Mouse (Mus musculus): ENCODE measurements around the gene Ube2j1.

DNA sequence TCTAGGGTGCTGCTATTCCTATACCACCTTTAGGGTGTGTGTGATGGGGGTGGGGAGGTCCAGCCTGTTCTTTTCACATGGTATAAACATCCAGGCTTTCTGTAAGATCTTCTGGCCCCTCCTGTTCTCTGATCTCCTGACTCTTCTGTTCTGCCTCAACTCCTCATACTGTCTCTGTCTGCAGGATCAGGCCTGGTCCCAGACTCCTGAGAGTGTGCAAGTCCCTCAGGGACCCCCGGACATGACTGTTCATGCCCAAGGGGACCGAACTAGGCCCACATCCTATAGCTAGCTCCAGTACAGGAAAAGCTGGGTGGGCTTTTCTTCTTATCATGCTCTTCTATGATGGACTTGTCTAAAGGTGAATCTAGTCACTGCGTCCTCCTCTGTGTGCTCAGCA is 36.1 kb downstream of the Ube2j1 start:
- TF ChIP-seq GATA1 (IDR thresholded peaks at IDR 0.05; ENCODE audit: borderline replicate concordance, low read length) (no peak), FLI1 (IDR thresholded peaks at IDR 0.05; ENCODE audit: low read length) (no peak)
